Mouse (Mus musculus) CH12.LX (cell line): ENCODE data around the gene Setx. TPM values are rescaled to one million over a fixed set of nuclear protein-coding genes. Genes with fewer than 3 reads are reported as not detected.

Experiments
- DNase-seq: peaks from one replicate; pipeline ENCODE4 v3.0.0-alpha.2; 2013; ENCODE audit errors: extremely low read depth
- H3K27ac ChIP-seq: 2 replicates; pipeline ENCODE4 v1.5.1; 2012; ENCODE audit warnings: low read depth, mild to moderate bottlenecking, control low read depth, moderate library complexity; ENCODE audit not compliant: insufficient read depth
- H3K27me3 ChIP-seq: replicated peaks from 2 replicates; pipeline ENCODE3; 2012; ENCODE audit warnings: inconsistent platforms
- H3K36me3 ChIP-seq, 2 experiments: replicated peaks in 1 of 2; 2 replicates each; pipeline versions ENCODE3 to v1.6.1; 2012; ENCODE audit warnings: inconsistent platforms in 1 of 2, low read length in 1 of 2, mild to moderate bottlenecking in 1 of 2, mixed read lengths in 1 of 2, moderate library complexity in 1 of 2; ENCODE audit not compliant: control insufficient read depth in 1 of 2, insufficient read depth in 1 of 2
- H3K4me1 ChIP-seq, 2 experiments: 2 replicates each; pipeline ENCODE4 v1.6.1; 2012; ENCODE audit warnings: inconsistent platforms in 1 of 2, moderate library complexity in 1 of 2; ENCODE audit not compliant: insufficient read depth in 2 of 2, control insufficient read depth in 1 of 2
- H3K4me2 ChIP-seq: 2 replicates; pipeline ENCODE4 v1.6.1; 2012; ENCODE audit warnings: low read depth, mild to moderate bottlenecking, control low read depth; ENCODE audit not compliant: poor library complexity, insufficient read depth, severe bottlenecking
- H3K4me3 ChIP-seq, 3 experiments: fragments of 150-350 bp in 1 of 3; sonication (generic) in 1 of 3; replicated peaks in 1 of 3; 2 replicates each; pipeline versions ENCODE3 to v1.5.1; 2011 to 2012; ENCODE audit warnings: low read depth in 2 of 3, low read length in 2 of 3, mild to moderate bottlenecking in 2 of 3, moderate library complexity in 2 of 3, control low read depth in 1 of 3, improper control_type of control experiment in 1 of 3, inconsistent platforms in 1 of 3, mixed read lengths in 1 of 3; ENCODE audit not compliant: poor library complexity in 1 of 3
- H3K79me2 ChIP-seq: replicated peaks from 2 replicates; pipeline ENCODE4 v1.6.1; 2012; ENCODE audit warnings: mild to moderate bottlenecking, moderate library complexity; ENCODE audit not compliant: control insufficient read depth, poor library complexity, insufficient read depth, severe bottlenecking; ENCODE audit errors: extremely low read depth
- H3K9ac ChIP-seq: 2 replicates; pipeline ENCODE4 v1.6.1; 2012; ENCODE audit warnings: low read depth, mild to moderate bottlenecking, control low read depth, moderate library complexity; ENCODE audit not compliant: insufficient read depth
- H3K9me3 ChIP-seq: replicated peaks from 2 replicates; pipeline ENCODE3; 2012; ENCODE audit warnings: low read length, inconsistent platforms, mixed read lengths
- BHLHE40 ChIP-seq: IDR thresholded peaks from 2 replicates; pipeline ENCODE4 v1.6.1; 2011; ENCODE audit warnings: mild to moderate bottlenecking, low read depth, low read length, improper control_type of control experiment
- CHD2 ChIP-seq: IDR thresholded peaks from 2 replicates; pipeline ENCODE4 v1.6.1; 2011; ENCODE audit warnings: low read length, improper control_type of control experiment
- E2F4 ChIP-seq: IDR thresholded peaks from 2 replicates; pipeline ENCODE4 v1.6.1; 2011; ENCODE audit warnings: low read depth, low read length, improper control_type of control experiment; ENCODE audit not compliant: insufficient replicate concordance
- GABPA ChIP-seq: IDR thresholded peaks from 2 replicates; pipeline ENCODE4 v1.6.1; 2012; ENCODE audit warnings: low read depth, low read length, improper control_type of control experiment, inconsistent platforms; ENCODE audit not compliant: insufficient replicate concordance
- HCFC1 ChIP-seq: IDR thresholded peaks from 2 replicates; pipeline ENCODE4 v1.6.1; 2012; ENCODE audit warnings: low read depth, mild to moderate bottlenecking, inconsistent platforms, low read length, improper control_type of control experiment
- MAFK ChIP-seq: IDR thresholded peaks from 2 replicates; pipeline ENCODE4 v1.6.1; 2011; ENCODE audit warnings: low read length, improper control_type of control experiment; ENCODE audit not compliant: insufficient replicate concordance
- MAX ChIP-seq: IDR thresholded peaks from 2 replicates; pipeline ENCODE4 v1.6.1; 2011; ENCODE audit warnings: low read length, improper control_type of control experiment
- MAZ ChIP-seq: IDR thresholded peaks from 2 replicates; pipeline ENCODE4 v1.6.1; 2012; ENCODE audit warnings: low read depth, mild to moderate bottlenecking, inconsistent platforms, low read length, improper control_type of control experiment, moderate library complexity
- MEF2A ChIP-seq: IDR thresholded peaks from 2 replicates; pipeline ENCODE4 v1.6.1; 2014; ENCODE audit warnings: low read depth, mild to moderate bottlenecking, inconsistent platforms, low read length, improper control_type of control experiment, borderline replicate concordance
- MXI1 ChIP-seq: IDR thresholded peaks from 2 replicates; pipeline ENCODE4 v1.6.1; 2011; ENCODE audit warnings: mild to moderate bottlenecking, low read depth, low read length, improper control_type of control experiment
- MYC ChIP-seq: IDR thresholded peaks from 2 replicates; pipeline ENCODE4 v1.6.1; 2011; ENCODE audit warnings: low read depth, mild to moderate bottlenecking, improper control_type of control experiment, low read length
- NELFE ChIP-seq: IDR thresholded peaks from 2 replicates; pipeline ENCODE4 v1.6.1; 2011; ENCODE audit warnings: low read depth, low read length, improper control_type of control experiment
- SMC3 ChIP-seq: IDR thresholded peaks from 2 replicates; pipeline ENCODE4 v1.6.1; 2011; ENCODE audit warnings: low read depth, low read length, improper control_type of control experiment
- TBP ChIP-seq: conservative IDR thresholded peaks from 2 replicates; pipeline ENCODE4 v1.6.1; 2011; ENCODE audit warnings: low read depth, low read length, improper control_type of control experiment
- UBTF ChIP-seq: IDR thresholded peaks from 2 replicates; pipeline ENCODE4 v1.6.1; 2012; ENCODE audit warnings: low read depth, mild to moderate bottlenecking, inconsistent platforms, low read length, improper control_type of control experiment, moderate library complexity
- USF1 ChIP-seq: IDR thresholded peaks from 2 replicates; pipeline ENCODE4 v1.6.1; 2014; ENCODE audit warnings: low read depth, mild to moderate bottlenecking, inconsistent platforms, low read length, improper control_type of control experiment
- USF2 ChIP-seq: conservative IDR thresholded peaks from 2 replicates; pipeline ENCODE4 v1.6.1; 2011; ENCODE audit warnings: low read depth, low read length, improper control_type of control experiment
- dilution Hi-C: fragments of 300-500 bp; cut with MboI; formaldehyde crosslinking; loops from 2 replicates; pipeline ENCODE4 v1.14.3; 2020; ENCODE audit warnings: low sequenced_read_pairs; ENCODE audit not compliant: extremely low pct_unique_long_range_greater_than_20kb, extremely low pct_ligation_motif_present
- in situ Hi-C: fragments of 300-500 bp; cut with MboI; formaldehyde crosslinking; loops from 3 replicates; pipeline ENCODE4 v1.14.3; 2019; ENCODE audit warnings: low sequenced_read_pairs, low pct_ligation_motif_present, low pct_unique_long_range_greater_than_20kb, mixed read lengths
- polyA plus RNA-seq: library from polyadenylated mRNA; unstranded; fragments of >175 nt; gene quantifications from 2 replicates; pipeline ENCODE4 v1.2.1, GENCODE M21; 2012; ENCODE audit warnings: low read depth; ENCODE audit not compliant: insufficient read length
- total RNA-seq, 2 experiments: library from RNA; depleted of rRNA; stranded (reverse); fragments of 300-350 nt in 1 of 2; fragments of >200 nt in 1 of 2; gene quantifications; 2 replicates each; pipeline ENCODE4 v1.2.3; 2012 to 2014

The Setx gene
- total and polyA plus RNA-seq, 3 experiments = 18.0 to 20.2 (median 20.0) TPM

DNA sequence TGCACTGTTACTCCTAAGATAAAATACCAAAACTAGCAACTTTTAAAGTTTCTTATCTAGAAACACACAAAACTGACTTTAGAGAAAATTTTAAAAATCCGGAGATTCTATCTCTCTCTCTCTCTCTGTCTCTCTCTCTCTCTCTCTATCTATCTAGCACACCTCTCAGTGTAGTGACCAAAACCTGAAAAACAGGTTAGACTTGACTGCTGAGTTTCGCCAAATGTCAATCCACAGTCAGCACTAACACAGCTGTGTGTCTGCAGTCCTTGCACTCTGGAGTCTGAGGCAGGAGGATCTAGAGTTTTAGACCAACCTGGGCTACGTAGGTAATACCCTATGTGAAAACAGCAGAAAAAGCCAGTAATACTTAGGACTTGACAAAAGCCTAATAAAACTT, 50.9 kb downstream of the Setx start:
- no peaks in the 10 kb centered on the region for H3K9me3 ChIP-seq
- no peaks in the 10 kb centered on the region for H3K27me3 ChIP-seq
- H3K79me2 ChIP-seq = no peaks in the 10 kb centered on the region
- no peak for TF ChIP-seq NELFE
- no peak for TF ChIP-seq MEF2A
- H3K4me2 ChIP-seq = no peak overlapping the region
- no peak overlapping the region for H3K4me3 ChIP-seq
- H3K36me3 ChIP-seq = peaks cover 49 to 92% of the 10 kb centered on the region in 2 experiments
- in situ Hi-C loops (no loop called here), dilution Hi-C loops (no loop called here)
- DNase-seq = no peak
- no peak overlapping the region for H3K27ac ChIP-seq
- peaks cover 0 to 7% of the 10 kb centered on the region in 2 experiments; a peak in 2 of 4 replicates for H3K4me1 ChIP-seq
- no peak overlapping the region for H3K9ac ChIP-seq

- peak; percentile 24 for DNase-seq
- H3K79me2 ChIP-seq = no peaks in the 10 kb centered on the region
- no peak overlapping the region for H3K9ac ChIP-seq
- no peaks in the 10 kb centered on the region for H3K9me3 ChIP-seq
- no peak overlapping the region for H3K27ac ChIP-seq
- TF ChIP-seq E2F4 (no peak), MYC (no peak), UBTF (no peak), MAX (no peak), USF2 (no peak), SMC3 (no peak), MAZ (no peak)
- dilution Hi-C loops = no loop called here
- in situ Hi-C loops = no loop called here
- no peak overlapping the region for H3K4me2 ChIP-seq
- peaks cover 39 to 73% of the 10 kb centered on the region in 2 experiments for H3K36me3 ChIP-seq
- no peak overlapping the region for H3K4me3 ChIP-seq
- peaks cover 0 to 8% of the 10 kb centered on the region in 2 experiments; a peak in 2 of 4 replicates for H3K4me1 ChIP-seq
- H3K27me3 ChIP-seq = no peaks in the 10 kb centered on the region
Measured at GRCm38 (mm10) chr2:29179810-29180209, 55.8 kb downstream of the Setx start.

GRCm38 (mm10) chr2:29181111-29181510, 57.1 kb downstream of the Setx start:
- Histone ChIP-seq H3K27ac (no peak overlapping the region), H3K9ac (no peak overlapping the region), H3K36me3 (peaks cover 35 to 62% of the 10 kb centered on the region in 2 experiments), H3K9me3 (no peaks in the 10 kb centered on the region), H3K79me2 (no peaks in the 10 kb centered on the region), H3K4me1 (peaks cover 0 to 8% of the 10 kb centered on the region in 2 experiments; a peak in 2 of 4 replicates), H3K27me3 (no peaks in the 10 kb centered on the region), H3K4me2 (no peak overlapping the region), H3K4me3 (no peak overlapping the region)
- in situ Hi-C loops = no loop called here
- no peak for DNase-seq
- dilution Hi-C loops = no loop called here
- TF ChIP-seq MAX (no peak), MAFK (no peak), TBP (no peak), HCFC1 (no peak), GABPA (no peak), MXI1 (no peak), USF2 (no peak), E2F4 (no peak), BHLHE40 (no peak), USF1 (no peak), SMC3 (no peak), CHD2 (no peak)
